Mouse (Mus musculus): ENCODE measurements around the gene Tbl1xr1. TPM values are rescaled to one million over a fixed set of nuclear protein-coding genes. Genes with fewer than 3 reads are reported as not detected.

The Tbl1xr1 gene
- polyA plus RNA-seq, 2 experiments, result 27.0 to 27.8 TPM

DNA sequence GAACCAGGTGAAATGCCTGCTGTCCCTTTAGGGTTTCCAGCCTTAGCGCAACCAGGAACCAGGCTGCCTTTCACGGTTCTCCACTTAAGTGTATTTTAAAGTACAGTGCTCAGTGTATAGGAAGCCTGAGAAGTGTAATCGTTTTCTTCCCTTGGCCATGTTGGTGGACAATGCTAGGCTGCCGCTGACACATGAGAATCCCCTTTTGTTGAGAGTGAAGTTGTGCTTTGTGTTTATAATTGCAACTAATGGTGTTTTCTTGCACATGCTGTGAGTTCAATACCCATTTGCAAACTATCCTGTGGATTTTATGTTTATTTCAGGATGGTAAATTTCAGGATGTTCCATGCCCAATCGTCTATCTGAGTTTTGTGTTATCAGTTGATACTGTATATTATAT, 146.6 kb downstream of the Tbl1xr1 start:
- ATAC-seq (ENCODE audit: low FRiP score, low read depth), result no peak
- TF ChIP-seq POLR2A (IDR thresholded peaks at IDR 0.05; ENCODE audit: borderline replicate concordance, extremely low read depth, insufficient read depth, insufficient read length), result no peak

GRCm38 (mm10) chr3:22228052-22228451, 151.6 kb downstream of the Tbl1xr1 start:
- Histone ChIP-seq H3K4me2 (replicated peaks; ENCODE audit: low read depth, low read length, severe bottlenecking) (no peak overlapping the region), H3K27me3 (ENCODE audit: control insufficient read depth, insufficient read depth, low read length) (no peaks in the 10 kb centered on the region), H3K36me3 (ENCODE audit: control insufficient read depth, insufficient read depth, low read length) (no peaks in the 10 kb centered on the region), H3K9ac (ENCODE audit: low read depth, low read length, severe bottlenecking) (no peak overlapping the region), H3K27ac (replicated peaks; ENCODE audit: low read depth, low read length) (no peak overlapping the region), H3K9me3 (ENCODE audit: control insufficient read depth, low read length) (no peaks in the 10 kb centered on the region), H3K4me3 (replicated peaks; ENCODE audit: low read length) (no peak overlapping the region), H3K4me1 (ENCODE audit: control insufficient read depth, insufficient read depth, low read length) (no peaks in the 10 kb centered on the region)
- ATAC-seq (ENCODE audit: low FRiP score, low read depth), result no peak
- DNase-seq (ENCODE audit: low spot score), result no peak
- TF ChIP-seq POLR2A (IDR thresholded peaks at IDR 0.05; ENCODE audit: borderline replicate concordance, extremely low read depth, insufficient read depth, insufficient read length), result no peak
- WGBS, result 83% methylated on average over 3 of the region's 3 CpGs

More for the DNA sequence above, 146.6 kb downstream of the Tbl1xr1 start:
- no peak overlapping the region for H3K4me3 ChIP-seq (replicated peaks; ENCODE audit: low read length)
- no peaks in the 10 kb centered on the region for H3K4me1 ChIP-seq (ENCODE audit: control insufficient read depth, insufficient read depth, low read length)
- H3K9ac ChIP-seq (ENCODE audit: low read depth, low read length, severe bottlenecking), result no peak overlapping the region
- H3K36me3 ChIP-seq (ENCODE audit: control insufficient read depth, insufficient read depth, low read length), result no peaks in the 10 kb centered on the region
- no peak for DNase-seq (ENCODE audit: low spot score)
- no peaks in the 10 kb centered on the region for H3K27me3 ChIP-seq (ENCODE audit: control insufficient read depth, insufficient read depth, low read length)
- no peaks in the 10 kb centered on the region for H3K9me3 ChIP-seq (ENCODE audit: control insufficient read depth, low read length)
- H3K27ac ChIP-seq (replicated peaks; ENCODE audit: low read depth, low read length), result no peak overlapping the region
- 96% methylated on average over 5 of the region's 5 CpGs for WGBS
- no peak overlapping the region for H3K4me2 ChIP-seq (replicated peaks; ENCODE audit: low read depth, low read length, severe bottlenecking)

DNA sequence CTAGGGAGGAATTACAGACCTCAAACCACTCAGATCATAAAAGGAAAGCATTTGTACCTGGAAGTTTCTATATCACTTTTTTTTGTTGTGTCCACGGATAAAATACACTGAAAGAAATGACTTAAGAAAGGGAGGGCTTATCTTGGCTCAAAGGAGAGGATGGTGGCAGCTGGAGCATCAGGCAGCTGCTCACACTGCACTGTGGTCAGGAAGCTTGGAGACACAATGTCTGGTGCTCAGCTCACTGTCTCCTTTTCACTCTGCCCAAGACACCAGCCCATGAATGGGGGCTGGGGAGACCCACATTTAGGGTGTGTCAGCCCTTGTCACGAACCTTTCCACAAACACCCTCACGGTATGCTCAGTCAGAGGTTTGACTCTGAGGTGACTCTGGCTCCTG, 154.2 kb downstream of the Tbl1xr1 start:
- no peaks in the 10 kb centered on the region for H3K27me3 ChIP-seq (ENCODE audit: control insufficient read depth, insufficient read depth, low read length)
- H3K4me1 ChIP-seq (ENCODE audit: control insufficient read depth, insufficient read depth, low read length), result no peaks in the 10 kb centered on the region
- DNase-seq (ENCODE audit: low spot score) (no peak), ATAC-seq (ENCODE audit: low FRiP score, low read depth) (no peak)
- H3K9ac ChIP-seq (ENCODE audit: low read depth, low read length, severe bottlenecking), result no peak overlapping the region
- 70% methylated on average over 3 of the region's 3 CpGs for WGBS
- TF ChIP-seq POLR2A (IDR thresholded peaks at IDR 0.05; ENCODE audit: borderline replicate concordance, extremely low read depth, insufficient read depth, insufficient read length), result no peak
- H3K36me3 ChIP-seq (ENCODE audit: control insufficient read depth, insufficient read depth, low read length), result no peaks in the 10 kb centered on the region
- no peak overlapping the region for H3K27ac ChIP-seq (replicated peaks; ENCODE audit: low read depth, low read length)
- H3K4me2 ChIP-seq (replicated peaks; ENCODE audit: low read depth, low read length, severe bottlenecking), result no peak overlapping the region
- no peaks in the 10 kb centered on the region for H3K9me3 ChIP-seq (ENCODE audit: control insufficient read depth, low read length)
- no peak overlapping the region for H3K4me3 ChIP-seq (replicated peaks; ENCODE audit: low read length)

DNA sequence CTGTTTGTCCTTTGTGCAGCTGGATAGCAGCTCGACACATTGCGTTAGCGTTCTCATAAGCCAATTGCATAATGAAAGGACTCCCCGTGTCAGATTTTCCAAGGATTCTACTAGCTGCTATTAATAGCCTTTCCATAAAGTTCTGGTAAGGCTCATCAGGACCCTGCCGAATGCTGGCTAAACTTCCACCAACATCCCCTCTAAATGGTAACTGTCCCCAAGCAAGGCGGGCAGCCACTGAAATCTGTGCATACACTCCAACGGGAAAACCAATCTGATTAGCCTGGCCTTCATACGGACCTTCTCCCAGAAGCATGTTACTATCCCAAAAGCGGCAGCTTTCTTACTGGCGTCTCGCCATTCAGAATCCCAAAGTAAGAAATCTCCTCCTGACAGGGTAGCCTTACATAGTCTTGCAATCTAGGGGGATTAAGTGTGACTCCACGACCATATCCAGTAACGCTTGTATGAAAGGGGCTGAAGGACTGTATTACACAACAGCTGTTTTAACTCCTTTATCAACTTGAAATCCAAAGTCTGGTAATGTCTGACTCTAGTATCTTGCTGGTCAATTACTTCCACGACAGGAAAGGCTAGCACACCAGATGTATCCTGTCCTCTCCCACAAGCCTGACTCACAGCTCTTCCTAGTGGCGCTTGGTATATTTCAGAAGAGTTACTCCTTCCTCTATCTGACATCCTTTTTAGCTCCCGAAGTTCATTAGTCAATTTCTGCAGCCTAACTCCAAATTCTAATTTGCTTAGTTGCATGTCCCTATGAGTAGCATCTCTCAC, 161.9 kb downstream of the Tbl1xr1 start:
- H3K4me2 ChIP-seq (replicated peaks; ENCODE audit: low read depth, low read length, severe bottlenecking), result no peak overlapping the region
- no peaks in the 10 kb centered on the region for H3K36me3 ChIP-seq (ENCODE audit: control insufficient read depth, insufficient read depth, low read length)
- H3K9me3 ChIP-seq (ENCODE audit: control insufficient read depth, low read length), result no peaks in the 10 kb centered on the region
- TF ChIP-seq POLR2A (IDR thresholded peaks at IDR 0.05; ENCODE audit: borderline replicate concordance, extremely low read depth, insufficient read depth, insufficient read length), result no peak
- no peak for DNase-seq (ENCODE audit: low spot score)
- no peak for ATAC-seq (ENCODE audit: low FRiP score, low read depth)
- 89% methylated on average over 16 of the region's 16 CpGs for WGBS
- H3K9ac ChIP-seq (ENCODE audit: low read depth, low read length, severe bottlenecking), result no peak overlapping the region
- no peaks in the 10 kb centered on the region for H3K4me1 ChIP-seq (ENCODE audit: control insufficient read depth, insufficient read depth, low read length)
- no peaks in the 10 kb centered on the region for H3K27me3 ChIP-seq (ENCODE audit: control insufficient read depth, insufficient read depth, low read length)
- H3K27ac ChIP-seq (replicated peaks; ENCODE audit: low read depth, low read length), result no peak overlapping the region
- no peak overlapping the region for H3K4me3 ChIP-seq (replicated peaks; ENCODE audit: low read length)
